Mouse (Mus musculus): ENCODE results near the gene Mlycd. TPM values are rescaled to one million over a fixed set of nuclear protein-coding genes. Genes with fewer than 3 reads are reported as not detected.
"Not testable (repeated sequence)": the region's sequence is repeated elsewhere in the genome, so short reads cannot be mapped to it uniquely, and the experiment has no call there.

Mlycd gene
- 18.0 and 21.4 TPM in 2 replicates for polyA plus RNA-seq (2015; fragmentation: Nextera tagmentation; extraction: Ambion mirVana)

GRCm38 (mm10) chr8:119394524-119395026, at the start of gene Mlycd:
TSS of gene Mlycd (plus strand) at chr8:119394878.
- Histone ChIP-seq H3K9me3 (no peaks in the 10 kb centered on the region), H3K27ac (peak within 1 kb of the TSS; percentile 78), H3K36me3 (peaks cover 4% of the 10 kb centered on the region; the same call in 1 of the 2 replicates), H3K4me1 (peaks cover 9% of the 10 kb centered on the region; the same call in 1 of the 2 replicates), H3K9ac (peak within 1 kb of the TSS; percentile 71), H3K4me3 (replicated peaks) (peak within 1 kb of the TSS; percentile 77), H3K4me2 (peak within 1 kb of the TSS; percentile 99), H3K27me3 (replicated peaks) (no peaks in the 10 kb centered on the region)
- peak; percentile 93 for ATAC-seq (ENCODE audit: insufficient read depth, low FRiP score, low read depth)
- 1% methylated on average over 44 of the region's 44 CpGs for WGBS

DNA sequence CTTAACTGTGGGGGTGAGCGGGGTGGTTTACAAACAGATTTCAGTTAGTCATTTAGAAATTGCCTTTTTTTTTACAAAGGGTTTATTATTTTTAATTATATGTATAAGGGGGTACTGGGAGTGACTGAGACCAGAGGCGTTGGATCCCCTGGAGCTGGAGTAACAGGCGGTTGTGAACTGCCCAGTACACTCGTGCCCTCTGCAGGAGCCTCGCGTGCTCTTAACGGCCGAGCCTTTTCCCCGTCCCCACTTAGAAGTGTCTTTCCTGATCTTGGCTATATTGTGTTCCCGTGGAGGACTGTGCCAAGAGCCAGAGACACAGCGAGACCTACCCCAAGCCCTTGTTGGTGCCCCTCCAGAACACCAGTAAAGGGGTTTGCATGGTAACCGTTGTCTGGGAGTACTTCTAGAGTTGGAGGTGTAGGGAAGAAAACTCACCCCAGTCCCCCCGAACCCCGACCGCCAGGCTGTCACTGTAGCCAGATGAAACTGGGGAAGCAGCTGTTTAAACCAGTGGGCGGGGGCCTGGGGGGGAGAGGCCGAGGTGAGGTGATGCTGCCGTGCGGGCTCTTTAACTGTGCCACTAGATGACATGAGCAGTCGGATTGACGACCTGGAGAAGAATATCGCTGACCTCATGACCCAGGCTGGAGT, 49.5 kb upstream of the Mlycd start:
- H3K27me3 ChIP-seq (replicated peaks) = 0 out of 2 replicates have a peak, but pooled peaks cover 4% of the 10 kb centered on the region
- 44% methylated on average over 22 of the region's 22 CpGs for WGBS
- H3K36me3 ChIP-seq = peaks cover 28% of the 10 kb centered on the region
- H3K27ac ChIP-seq = no peak overlapping the region
- peaks cover 7% of the 10 kb centered on the region for H3K4me1 ChIP-seq
- H3K9ac ChIP-seq = peak overlapping the region; percentile 92
- no peak for ATAC-seq (ENCODE audit: insufficient read depth, low FRiP score, low read depth)
- H3K4me3 ChIP-seq (replicated peaks) = peak overlapping the region; percentile 95
- H3K4me2 ChIP-seq = peak overlapping the region; percentile 66
- no peaks in the 10 kb centered on the region for H3K9me3 ChIP-seq

DNA sequence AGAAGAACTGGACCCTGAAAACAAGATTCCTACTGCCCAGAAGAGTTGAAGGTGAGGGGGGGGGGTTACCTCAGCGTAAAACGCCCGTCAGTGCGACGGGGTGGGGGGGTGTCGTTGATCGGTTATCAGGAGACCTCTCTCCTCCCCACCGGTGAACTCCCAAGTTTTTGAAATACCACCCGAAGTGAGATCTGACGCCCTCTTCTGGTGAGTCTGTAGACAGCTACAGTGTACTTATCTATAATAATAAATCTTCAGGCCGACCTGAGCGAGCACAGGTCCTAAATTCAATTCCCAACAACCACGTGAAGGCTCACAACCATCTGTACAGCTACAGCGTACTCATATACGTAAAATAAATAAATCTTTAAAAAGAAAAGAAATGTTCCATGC, 49.0 kb upstream of the Mlycd start:
- H3K4me3 ChIP-seq (replicated peaks) = no peak overlapping the region
- no peak for ATAC-seq (ENCODE audit: insufficient read depth, low FRiP score, low read depth)
- no peak overlapping the region for H3K9ac ChIP-seq

DNA sequence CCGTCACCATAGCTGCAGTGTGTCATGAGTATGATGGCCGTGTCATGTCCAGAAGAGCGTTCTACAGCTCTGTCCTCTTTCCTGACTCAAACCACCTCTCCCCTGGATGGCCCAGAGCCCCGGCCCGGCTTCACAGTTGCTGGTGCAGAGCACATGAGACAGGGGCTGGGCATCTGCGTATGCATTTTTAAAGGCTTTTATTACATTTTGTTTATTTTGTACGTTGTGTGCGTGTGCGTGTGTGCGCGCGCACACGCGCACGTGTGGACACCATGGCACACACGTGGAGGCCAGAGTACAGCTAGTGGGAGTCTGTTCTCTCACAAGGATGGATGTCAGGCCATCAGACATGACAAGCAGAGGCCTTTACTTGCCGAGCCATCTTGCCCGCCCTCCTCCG, 43.0 kb upstream of the Mlycd start:
- Histone ChIP-seq H3K4me1 (no peaks in the 10 kb centered on the region), H3K4me2 (no peak overlapping the region), H3K27me3 (replicated peaks) (no peaks in the 10 kb centered on the region), H3K27ac (no peak overlapping the region), H3K9ac (no peak overlapping the region), H3K9me3 (no peaks in the 10 kb centered on the region), H3K36me3 (peaks cover 24% of the 10 kb centered on the region), H3K4me3 (replicated peaks) (no peak overlapping the region)
- ATAC-seq (ENCODE audit: insufficient read depth, low FRiP score, low read depth) = no peak
- 89% methylated on average over 19 of the region's 19 CpGs for WGBS

More for the DNA sequence above, 49.0 kb upstream of the Mlycd start:
- H3K27me3 ChIP-seq (replicated peaks) = 0 out of 2 replicates have a peak, but pooled peaks cover 4% of the 10 kb centered on the region
- H3K36me3 ChIP-seq = peaks cover 28% of the 10 kb centered on the region
- 83% methylated on average over 15 of the region's 15 CpGs for WGBS
- H3K4me1 ChIP-seq = peaks cover 7% of the 10 kb centered on the region
- H3K9me3 ChIP-seq = no peaks in the 10 kb centered on the region
- H3K4me2 ChIP-seq = peak overlapping the region; percentile 66
- no peak overlapping the region for H3K27ac ChIP-seq

- ATAC-seq (ENCODE audit: insufficient read depth, low FRiP score, low read depth) = no peak
- WGBS = 73% methylated on average over 10 of the region's 10 CpGs
- H3K36me3 ChIP-seq = peaks cover 12% of the 10 kb centered on the region
These were observed 41.6 kb upstream of the Mlycd start for GRCm38 (mm10) chr8:119352977-119353658.

DNA sequence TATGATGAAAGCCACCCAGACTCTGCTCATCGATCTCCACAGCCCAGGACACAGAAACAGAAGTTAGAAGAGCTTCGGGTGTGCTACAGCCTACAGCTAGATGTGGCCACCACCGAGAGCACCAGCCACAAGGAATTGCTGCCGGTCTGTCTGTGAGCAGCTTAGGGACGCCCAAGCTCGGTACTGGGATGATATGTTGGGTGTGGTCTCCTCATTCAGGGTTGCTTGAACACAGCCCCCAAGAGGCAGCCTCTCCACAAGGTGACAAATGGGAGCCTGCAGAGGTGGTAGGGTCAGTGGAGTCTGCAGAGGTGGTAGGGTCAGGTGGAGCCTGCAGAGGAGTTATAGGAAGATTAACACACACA, 41.0 kb upstream of the Mlycd start:
- no peak overlapping the region for H3K4me3 ChIP-seq (replicated peaks)
- no peaks in the 10 kb centered on the region for H3K4me1 ChIP-seq
- H3K4me2 ChIP-seq = no peak overlapping the region
- no peak for ATAC-seq (ENCODE audit: insufficient read depth, low FRiP score, low read depth)
- H3K9me3 ChIP-seq = no peaks in the 10 kb centered on the region
- peaks cover 8% of the 10 kb centered on the region for H3K36me3 ChIP-seq
- no peak overlapping the region for H3K27ac ChIP-seq
- no peak overlapping the region for H3K9ac ChIP-seq
- 81% methylated on average over 6 of the region's 6 CpGs for WGBS
- H3K27me3 ChIP-seq (replicated peaks) = no peaks in the 10 kb centered on the region

More at GRCm38 (mm10) chr8:119352977-119353658, 41.6 kb upstream of the Mlycd start:
- Histone ChIP-seq H3K9ac (no peak overlapping the region), H3K4me3 (replicated peaks) (no peak overlapping the region), H3K4me1 (no peaks in the 10 kb centered on the region), H3K4me2 (no peak overlapping the region), H3K27me3 (replicated peaks) (no peaks in the 10 kb centered on the region), H3K27ac (no peak overlapping the region), H3K9me3 (no peaks in the 10 kb centered on the region)

DNA sequence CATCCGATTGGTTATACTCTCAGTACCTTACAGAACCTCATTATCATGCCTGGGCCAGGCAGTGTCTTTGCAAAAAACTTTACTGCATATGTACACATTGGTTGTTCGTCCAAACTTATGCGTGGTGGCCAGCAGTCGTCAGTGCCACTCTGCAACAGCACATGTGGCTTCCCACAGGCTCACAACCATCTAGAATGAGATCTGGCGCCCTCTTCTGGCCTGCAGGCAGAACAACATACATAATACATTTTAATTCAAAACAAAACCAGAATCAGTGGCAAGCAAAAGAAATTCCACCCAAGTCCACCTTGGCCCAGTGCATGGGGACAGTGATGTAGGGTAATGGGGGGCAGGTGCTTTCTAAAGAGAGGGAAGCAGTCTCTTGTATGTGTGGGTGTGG, 38.0 kb upstream of the Mlycd start:
- H3K9me3 ChIP-seq; ATAC-seq (ENCODE audit: insufficient read depth, low FRiP score, low read depth); H3K4me1 ChIP-seq; H3K27ac ChIP-seq; H3K9ac ChIP-seq; H3K4me2 ChIP-seq; H3K4me3 ChIP-seq (replicated peaks); H3K36me3 ChIP-seq; H3K27me3 ChIP-seq (replicated peaks): not testable (repeated sequence)
- WGBS = 59% methylated on average over 5 of the region's 5 CpGs

GRCm38 (mm10) chr8:119358175-119358574, 36.5 kb upstream of the Mlycd start:
- Histone ChIP-seq H3K27ac (no peak overlapping the region), H3K9ac (no peak overlapping the region), H3K36me3 (no peaks in the 10 kb centered on the region), H3K9me3 (no peaks in the 10 kb centered on the region), H3K4me1 (no peaks in the 10 kb centered on the region), H3K4me2 (no peak overlapping the region), H3K4me3 (replicated peaks) (no peak overlapping the region), H3K27me3 (replicated peaks) (no peaks in the 10 kb centered on the region)
- ATAC-seq (ENCODE audit: insufficient read depth, low FRiP score, low read depth) = no peak
- WGBS = 70% methylated on average over 7 of the region's 7 CpGs

DNA sequence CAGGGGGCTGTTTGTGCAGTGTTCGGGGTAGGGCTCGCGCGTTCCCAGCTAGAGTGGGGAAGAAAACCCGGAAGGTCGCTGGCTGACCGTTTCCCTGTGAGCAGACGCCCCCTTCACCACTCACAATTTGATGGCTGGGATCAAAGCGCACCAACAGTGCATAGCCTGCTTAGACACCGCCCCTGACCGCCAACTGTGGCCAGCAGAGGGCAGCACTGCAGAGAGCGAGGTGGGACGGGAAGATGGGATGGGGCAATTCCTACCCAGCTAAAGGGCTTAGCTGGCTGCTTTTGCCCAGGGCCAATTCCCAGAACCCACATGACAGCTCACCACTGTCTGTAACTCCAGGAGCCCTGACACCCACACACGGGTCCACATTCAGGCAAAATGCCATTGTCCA, 35.8 kb upstream of the Mlycd start:
- Histone ChIP-seq H3K27me3 (replicated peaks) (no peaks in the 10 kb centered on the region), H3K9me3 (no peaks in the 10 kb centered on the region), H3K27ac (no peak overlapping the region), H3K4me3 (replicated peaks) (no peak overlapping the region), H3K4me1 (no peaks in the 10 kb centered on the region), H3K9ac (no peak overlapping the region), H3K4me2 (no peak overlapping the region), H3K36me3 (no peaks in the 10 kb centered on the region)
- ATAC-seq (ENCODE audit: insufficient read depth, low FRiP score, low read depth) = no peak
- WGBS = 43% methylated on average over 14 of the region's 14 CpGs

GRCm38 (mm10) chr8:119360686-119361295, 33.9 kb upstream of the Mlycd start:
- Histone ChIP-seq H3K4me2 (no peak overlapping the region), H3K9me3 (no peaks in the 10 kb centered on the region), H3K36me3 (no peaks in the 10 kb centered on the region), H3K4me1 (no peaks in the 10 kb centered on the region), H3K9ac (no peak overlapping the region), H3K27me3 (replicated peaks) (no peaks in the 10 kb centered on the region), H3K27ac (no peak overlapping the region), H3K4me3 (replicated peaks) (no peak overlapping the region)
- ATAC-seq (ENCODE audit: insufficient read depth, low FRiP score, low read depth) = no peak
- WGBS = 31% methylated on average over 7 of the region's 8 CpGs

- not testable (repeated sequence) for H3K27me3 ChIP-seq (replicated peaks); H3K36me3 ChIP-seq; H3K27ac ChIP-seq; H3K9ac ChIP-seq; H3K9me3 ChIP-seq; H3K4me3 ChIP-seq (replicated peaks); H3K4me2 ChIP-seq; ATAC-seq (ENCODE audit: insufficient read depth, low FRiP score, low read depth); H3K4me1 ChIP-seq
- 76% methylated on average over 9 of the region's 9 CpGs for WGBS
These were observed 20.0 kb upstream of the Mlycd start for GRCm38 (mm10) chr8:119374716-119375115.

DNA sequence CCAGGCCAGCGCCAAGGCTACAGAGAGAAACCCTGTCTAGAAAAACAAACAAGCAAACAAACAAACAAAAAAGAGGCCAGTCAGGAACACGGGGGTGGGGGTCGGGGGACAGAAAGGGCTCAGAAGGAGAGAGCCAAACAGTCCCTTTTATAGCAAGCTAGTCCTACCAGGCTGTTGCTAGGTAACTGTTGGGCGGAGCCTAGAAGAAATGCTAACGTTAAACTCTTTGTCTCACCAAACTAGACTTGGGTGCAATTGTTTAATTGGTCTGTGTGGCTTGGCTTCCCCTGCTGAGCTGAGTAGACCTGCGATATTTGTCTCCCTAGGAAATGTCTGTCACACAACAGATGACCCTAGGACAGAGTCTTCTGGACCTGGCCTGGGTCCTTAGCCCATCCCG, 16.2 kb upstream of the Mlycd start:
- H3K4me3 ChIP-seq (replicated peaks) = no peak overlapping the region
- no peaks in the 10 kb centered on the region for H3K36me3 ChIP-seq
- WGBS = 69% methylated on average over 7 of the region's 7 CpGs
- no peaks in the 10 kb centered on the region for H3K4me1 ChIP-seq
- no peak overlapping the region for H3K4me2 ChIP-seq
- H3K27me3 ChIP-seq (replicated peaks) = no peaks in the 10 kb centered on the region
- ATAC-seq (ENCODE audit: insufficient read depth, low FRiP score, low read depth) = no peak
- no peak overlapping the region for H3K9ac ChIP-seq
- H3K27ac ChIP-seq = no peak overlapping the region
- H3K9me3 ChIP-seq = no peaks in the 10 kb centered on the region

All from stomach, embryonic 15.5 days (tissue).